Mouse (Mus musculus): Measurements from ENCODE around the gene Eif4b.
"Not testable (repeated sequence)": the region's sequence is repeated elsewhere in the genome, so short reads cannot be mapped to it uniquely, and the experiment has no call there.

The Eif4b gene

GRCm38 (mm10) chr15:102074876-102075585 is 1.5 kb downstream of the Eif4b start:
- no peak for DNase-seq (ENCODE audit: low read depth, low spot score)

- DNase-seq (ENCODE audit: low read depth, low spot score), result no peak
Measured at GRCm38 (mm10) chr15:102077111-102077677, 3.6 kb downstream of the Eif4b start.

GRCm38 (mm10) chr15:102079221-102079620 is 5.6 kb downstream of the Eif4b start:
- no peak for DNase-seq (ENCODE audit: low read depth, low spot score)

- not testable (repeated sequence) for DNase-seq (ENCODE audit: low read depth, low spot score)
Measured at GRCm38 (mm10) chr15:102079924-102080323, 6.4 kb downstream of the Eif4b start.

- no peak for DNase-seq (ENCODE audit: low read depth, low spot score)
Measured at GRCm38 (mm10) chr15:102080429-102080828, 6.9 kb downstream of the Eif4b start.

GRCm38 (mm10) chr15:102082148-102082547 is 8.6 kb downstream of the Eif4b start:
- no peak for DNase-seq (ENCODE audit: low read depth, low spot score)

GRCm38 (mm10) chr15:102083028-102083427 is 9.5 kb downstream of the Eif4b start:
- DNase-seq (ENCODE audit: low read depth, low spot score), result no peak

- DNase-seq (ENCODE audit: low read depth, low spot score), result no peak
Measured at GRCm38 (mm10) chr15:102089914-102090585, 16.5 kb downstream of the Eif4b start.

- peak; percentile 35 for DNase-seq (ENCODE audit: low read depth, low spot score)
Measured at GRCm38 (mm10) chr15:102091063-102091679, 17.6 kb downstream of the Eif4b start.

GRCm38 (mm10) chr15:102091688-102092087 is 18.1 kb downstream of the Eif4b start:
- no peak for DNase-seq (ENCODE audit: low read depth, low spot score)

GRCm38 (mm10) chr15:102092222-102092621 is 18.6 kb downstream of the Eif4b start:
- no peak for DNase-seq (ENCODE audit: low read depth, low spot score)

- DNase-seq (ENCODE audit: low read depth, low spot score), result no peak
Measured at GRCm38 (mm10) chr15:102094157-102094556, 20.6 kb downstream of the Eif4b start.

GRCm38 (mm10) chr15:102094988-102095387 is 21.4 kb downstream of the Eif4b start:
- DNase-seq (ENCODE audit: low read depth, low spot score), result no peak

- no peak for DNase-seq (ENCODE audit: low read depth, low spot score)
Measured at GRCm38 (mm10) chr15:102097147-102097915, 23.8 kb downstream of the Eif4b start.

- no peak for DNase-seq (ENCODE audit: low read depth, low spot score)
Measured at GRCm38 (mm10) chr15:102097991-102098555, 24.5 kb downstream of the Eif4b start.

- no peak for DNase-seq (ENCODE audit: low read depth, low spot score)
Measured at GRCm38 (mm10) chr15:102099260-102099659, 25.7 kb downstream of the Eif4b start.

- DNase-seq (ENCODE audit: low read depth, low spot score), result no peak
Measured at GRCm38 (mm10) chr15:102099771-102100160, 26.2 kb downstream of the Eif4b start.

- DNase-seq (ENCODE audit: low read depth, low spot score), result peak; percentile 69
Measured at GRCm38 (mm10) chr15:102100161-102100981, 26.8 kb downstream of the Eif4b start, which contains the start of gene Tns2. Gene Tns2 (plus strand): TSS chr15:102100413.

- DNase-seq (ENCODE audit: low read depth, low spot score), result no peak
Measured at GRCm38 (mm10) chr15:102100996-102101671, 27.6 kb downstream of the Eif4b start.

All from CD4-positive, CD25-positive, alpha-beta regulatory T cell, adult 2 months (primary cell).